In genomic region chr11:102218783-102219182, GRCm38 (mm10) we compare ENCODE assay signal across 8 mouse cellular contexts. TPM values are rescaled to one million over a fixed set of nuclear protein-coding genes. Genes with fewer than 3 reads are reported as not detected.
DNase-seq lines count a peak whose midpoint lies in the region; ATAC-seq and TF ChIP-seq lines count a peak whose summit lies in the region.

No protein-coding gene starts in this region.

- peaks cover 45% of the 10 kb centered on the region for H3K79me2 ChIP-seq in C2C12 (ENCODE audit: control insufficient read depth, insufficient read depth)
- H3K79me2 ChIP-seq in liver, adult 2 months (ENCODE audit: control insufficient read depth, insufficient read depth, low read length), result peaks cover 26% of the 10 kb centered on the region

- H3K27ac ChIP-seq in heart, embryonic 12.5 days (ENCODE audit: poor library complexity, severe bottlenecking), result peak overlapping the region; percentile 98
- H3K27ac ChIP-seq in kidney, postnatal 0 days, result peak overlapping the region; percentile 82
- peak overlapping the region; percentile 91 for H3K27ac ChIP-seq in liver, adult 2 months (replicated peaks; ENCODE audit: insufficient read depth, low read depth, low read length)

- TF ChIP-seq POLR2A in brain, embryonic 14.5 days (IDR thresholded peaks at IDR 0.05; ENCODE audit: borderline replicate concordance, extremely low read depth, insufficient read depth, insufficient read length, poor library complexity, severe bottlenecking), result no peak
- peak; percentile 91 for TF ChIP-seq POLR2A in liver, adult 2 months (IDR thresholded peaks at IDR 0.05; ENCODE audit: extremely low read depth, insufficient read depth, low read length)

- DNase-seq in brain, embryonic 14.5 days (ENCODE audit: low read depth), result peak; percentile 97
- peak; percentile 98 for DNase-seq in kidney, postnatal 0 days (ENCODE audit: low spot score)
- peak; percentile 91 for DNase-seq in liver, adult 2 months (ENCODE audit: extremely low read depth, low read depth, low spot score)
- DNase-seq in spleen, postnatal 36 days (ENCODE audit: low spot score in 2 of 2), result peak; percentile 79 to 80

- peak overlapping the region; percentile 96 for H3K9ac ChIP-seq in heart, embryonic 12.5 days
- 0 out of 2 replicates have a peak overlapping the region, but pooled peaks have one; percentile 25 for H3K9ac ChIP-seq in kidney, postnatal 0 days (ENCODE audit: low read depth, low read length)
- H3K9ac ChIP-seq in liver, adult 2 months (ENCODE audit: low read depth, low read length), result peak overlapping the region; percentile 68

- WGBS in heart, embryonic 12.5 days, result 1% methylated on average over 10 of the region's 10 CpGs
- WGBS in kidney, postnatal 0 days, result 0% methylated on average over 10 of the region's 10 CpGs
- WGBS in liver, adult 2 months, result 0% methylated on average over 10 of the region's 10 CpGs

- H3K36me3 ChIP-seq in C2C12 (ENCODE audit: control insufficient read depth, insufficient read depth), result no peaks in the 10 kb centered on the region
- H3K36me3 ChIP-seq in erythroblast, embryonic 14.5 days (ENCODE audit: control insufficient read depth), result no peaks in the 10 kb centered on the region
- peaks cover 11% of the 10 kb centered on the region for H3K36me3 ChIP-seq in heart, embryonic 12.5 days
- H3K36me3 ChIP-seq in kidney, postnatal 0 days (ENCODE audit: insufficient read depth, low read length), result 0 out of 2 replicates have a peak, but pooled peaks cover 9% of the 10 kb centered on the region
- no peaks in the 10 kb centered on the region for H3K36me3 ChIP-seq in liver, adult 2 months (ENCODE audit: control insufficient read depth, insufficient read depth, low read length)

- H3K27me3 ChIP-seq in C2C12 (ENCODE audit: control insufficient read depth, insufficient read depth, insufficient read length), result no peaks in the 10 kb centered on the region
- peaks cover 20% of the 10 kb centered on the region for H3K27me3 ChIP-seq in erythroblast, embryonic 14.5 days (ENCODE audit: control insufficient read depth)
- H3K27me3 ChIP-seq in heart, embryonic 12.5 days (replicated peaks), result no peaks in the 10 kb centered on the region
- H3K27me3 ChIP-seq in kidney, postnatal 0 days (ENCODE audit: insufficient read depth, low read length), result no peaks in the 10 kb centered on the region
- H3K27me3 ChIP-seq in liver, adult 2 months (ENCODE audit: control insufficient read depth, insufficient read depth, low read length), result no peaks in the 10 kb centered on the region

- H3K9me3 ChIP-seq in erythroblast, embryonic 14.5 days (ENCODE audit: control insufficient read depth, low read length), result no peaks in the 10 kb centered on the region
- H3K9me3 ChIP-seq in heart, embryonic 12.5 days (replicated peaks), result no peaks in the 10 kb centered on the region
- H3K9me3 ChIP-seq in kidney, postnatal 0 days (replicated peaks; ENCODE audit: low read length), result no peaks in the 10 kb centered on the region

- peaks cover 34% of the 10 kb centered on the region for H3K79me3 ChIP-seq in C2C12 (ENCODE audit: low read depth)

- peak; percentile 82 for ATAC-seq in heart, embryonic 12.5 days (ENCODE audit: insufficient number of reproducible peaks, low FRiP score)
- ATAC-seq in kidney, postnatal 0 days (replicated peaks; ENCODE audit: low FRiP score, low read depth), result peak; percentile 86
- peak; percentile 88 for ATAC-seq in monocyte, adult 5-6 weeks (replicated peaks; ENCODE audit: insufficient number of reproducible peaks, low FRiP score, low TSS enrichment, poor library complexity, severe bottlenecking)

- peak overlapping the region; percentile 34 for H3K4me3 ChIP-seq in C2C12 (ENCODE audit: insufficient read depth, poor library complexity, severe bottlenecking)
- H3K4me3 ChIP-seq in erythroblast, embryonic 14.5 days (replicated peaks), result peak overlapping the region; percentile 57
- H3K4me3 ChIP-seq in heart, embryonic 12.5 days, result peak overlapping the region; percentile 72
- peak overlapping the region; percentile 16 for H3K4me3 ChIP-seq in kidney, postnatal 0 days (replicated peaks; ENCODE audit: low read depth, low read length)
- H3K4me3 ChIP-seq in liver, adult 2 months (ENCODE audit: insufficient read depth, low read depth, low read length), result peak overlapping the region; percentile 61

- no peak for TF ChIP-seq CTCF in C2C12 (IDR thresholded peaks at IDR 0.05; ENCODE audit: control insufficient read depth, insufficient read depth, insufficient read length)
- TF ChIP-seq CTCF in brain, embryonic 14.5 days (IDR thresholded peaks at IDR 0.05; ENCODE audit: borderline replicate concordance, extremely low read depth, insufficient read depth, insufficient read length), result no peak
- TF ChIP-seq CTCF in kidney, postnatal 0 days (IDR thresholded peaks at IDR 0.05; ENCODE audit: low read depth), result no peak; the same call in 1 of the 2 replicates
- TF ChIP-seq CTCF in liver, adult 2 months (IDR thresholded peaks at IDR 0.05; ENCODE audit: low read depth, low read length), result no peak

- H3ac ChIP-seq in C2C12 (ENCODE audit: control insufficient read depth, insufficient read length, low read depth), result peak overlapping the region; percentile 46

- H3K4me1 ChIP-seq in erythroblast, embryonic 14.5 days (ENCODE audit: control insufficient read depth), result peaks cover 33% of the 10 kb centered on the region
- H3K4me1 ChIP-seq in heart, embryonic 12.5 days (replicated peaks), result peaks cover 96% of the 10 kb centered on the region
- peaks cover 78% of the 10 kb centered on the region for H3K4me1 ChIP-seq in kidney, postnatal 0 days (replicated peaks; ENCODE audit: insufficient read depth, low read length)
- peaks cover 69% of the 10 kb centered on the region for H3K4me1 ChIP-seq in liver, adult 2 months (ENCODE audit: control insufficient read depth, insufficient read depth, low read length)

- H3K4me2 ChIP-seq in heart, embryonic 12.5 days, result peak overlapping the region; percentile 85
- peak overlapping the region; percentile 50 for H3K4me2 ChIP-seq in kidney, postnatal 0 days (ENCODE audit: low read length)

TF ChIP-seq in C2C12, 6 proteins besides CTCF, POLR2A, EP300 and RAD21:
- TF ChIP-seq FOSL1 (IDR thresholded peaks at IDR 0.05; ENCODE audit: insufficient read depth, low read length, poor library complexity, severe bottlenecking), result no peak
- TF ChIP-seq MYOG (IDR thresholded peaks at IDR 0.05; ENCODE audit: control insufficient read depth, extremely low read depth, insufficient read length), result no peak
- TF ChIP-seq MAX (IDR thresholded peaks at IDR 0.05), result peak; percentile 71
- no peak for TF ChIP-seq USF1 (IDR thresholded peaks at IDR 0.05; ENCODE audit: low read depth)
- peak; percentile 6 for TF ChIP-seq MYOD1 (IDR thresholded peaks at IDR 0.05; ENCODE audit: control insufficient read depth, insufficient read length, low read depth)
- TF ChIP-seq CEBPB (IDR thresholded peaks at IDR 0.05; ENCODE audit: low read depth), result no peak
TF ChIP-seq in C2C12: peak in this region for 2.

RNA-seq across cellular contexts. Expression of gene Hdac5, which starts 11.2 kb away (rescaled TPM):
- 74.9 TPM for polyA plus RNA-seq in C2C12 (2012; fragmentation: generic; extraction: Trizol)
- polyA plus RNA-seq in brain, embryonic 14.5 days (2012; rRNA removed), result 147 and 153 TPM in 2 replicates
- polyA plus RNA-seq in erythroblast, embryonic 14.5 days (2012), result 4.3 and 6.3 TPM in 2 replicates
- polyA plus RNA-seq in heart, embryonic 12.5 days (2016; fragmentation: Nextera tagmentation; extraction: Ambion mirVana), result 92.2 and 95.9 TPM in 2 replicates
- 38.1 and 39.3 TPM in 2 replicates for polyA plus RNA-seq in kidney, postnatal 0 days (2015; fragmentation: Nextera tagmentation; extraction: Ambion mirVana)
- total RNA-seq in liver, adult 2 months (2014; rRNA removed), result 15.9 and 25.0 TPM in 2 replicates
- polyA plus RNA-seq in liver, adult 2 months (2012; rRNA removed), result 38.2 and 60.5 TPM in 2 replicates
- 46.5 to 54.0 TPM (median 51.7 TPM) in 3 replicates for total RNA-seq in monocyte, adult 5-6 weeks (2017)

RNA-seq across cellular contexts. Expression of gene G6pc3, which starts 29.4 kb away (rescaled TPM):
- 40.4 TPM for polyA plus RNA-seq in C2C12 (2012; fragmentation: generic; extraction: Trizol)
- polyA plus RNA-seq in brain, embryonic 14.5 days (2012; rRNA removed), result 56.9 and 67.0 TPM in 2 replicates
- 0.30 and 0.50 TPM in 2 replicates for polyA plus RNA-seq in erythroblast, embryonic 14.5 days (2012)
- polyA plus RNA-seq in heart, embryonic 12.5 days (2016; fragmentation: Nextera tagmentation; extraction: Ambion mirVana), result 27.1 and 28.0 TPM in 2 replicates
- polyA plus RNA-seq in kidney, postnatal 0 days (2015; fragmentation: Nextera tagmentation; extraction: Ambion mirVana), result 41.4 and 43.6 TPM in 2 replicates
- 2.8 and 3.6 TPM in 2 replicates for total RNA-seq in liver, adult 2 months (2014; rRNA removed)
- 17.1 and 25.9 TPM in 2 replicates for polyA plus RNA-seq in liver, adult 2 months (2012; rRNA removed)
- total RNA-seq in monocyte, adult 5-6 weeks (2017), result 6.1 to 10.7 TPM (median 9.1 TPM) in 3 replicates

RNA-seq across cellular contexts. Expression of gene BC030867, which starts 29.9 kb away (rescaled TPM):
- 12.0 TPM for polyA plus RNA-seq in C2C12 (2012; fragmentation: generic; extraction: Trizol)
- 5.0 and 8.2 TPM in 2 replicates for polyA plus RNA-seq in brain, embryonic 14.5 days (2012; rRNA removed)
- 0.50 and 1.6 TPM in 2 replicates for polyA plus RNA-seq in erythroblast, embryonic 14.5 days (2012)
- polyA plus RNA-seq in heart, embryonic 12.5 days (2016; fragmentation: Nextera tagmentation; extraction: Ambion mirVana), result 14.0 and 14.3 TPM in 2 replicates
- polyA plus RNA-seq in kidney, postnatal 0 days (2015; fragmentation: Nextera tagmentation; extraction: Ambion mirVana), result 6.3 and 9.2 TPM in 2 replicates
- 0.27 TPM in 1 of 2 replicates, not detected in the other for total RNA-seq in liver, adult 2 months (2014; rRNA removed)
- 0.20 and 0.38 TPM in 2 replicates for polyA plus RNA-seq in liver, adult 2 months (2012; rRNA removed)
- not detected in 3 replicates for total RNA-seq in monocyte, adult 5-6 weeks (2017)

RNA-seq across cellular contexts. Expression of gene Lsm12, which starts 33.7 kb away (rescaled TPM):
- polyA plus RNA-seq in C2C12 (2012; fragmentation: generic; extraction: Trizol), result 43.0 TPM
- polyA plus RNA-seq in brain, embryonic 14.5 days (2012; rRNA removed), result 36.5 and 47.6 TPM in 2 replicates
- polyA plus RNA-seq in erythroblast, embryonic 14.5 days (2012), result 8.9 TPM in 2 replicates
- 90.9 and 94.3 TPM in 2 replicates for polyA plus RNA-seq in heart, embryonic 12.5 days (2016; fragmentation: Nextera tagmentation; extraction: Ambion mirVana)
- polyA plus RNA-seq in kidney, postnatal 0 days (2015; fragmentation: Nextera tagmentation; extraction: Ambion mirVana), result 111 and 123 TPM in 2 replicates
- total RNA-seq in liver, adult 2 months (2014; rRNA removed), result 11.4 and 14.1 TPM in 2 replicates
- 24.3 and 24.5 TPM in 2 replicates for polyA plus RNA-seq in liver, adult 2 months (2012; rRNA removed)
- total RNA-seq in monocyte, adult 5-6 weeks (2017), result 26.7 to 93.0 TPM (median 26.9 TPM) in 3 replicates

RNA-seq across cellular contexts. Expression of gene Asb16, which starts 49.8 kb away (rescaled TPM):
- not detected for polyA plus RNA-seq in C2C12 (2012; fragmentation: generic; extraction: Trizol)
- polyA plus RNA-seq in brain, embryonic 14.5 days (2012; rRNA removed), result 0.25 and 0.56 TPM in 2 replicates
- 0.01 and 0.02 TPM in 2 replicates for polyA plus RNA-seq in erythroblast, embryonic 14.5 days (2012)
- 0.06 and 0.13 TPM in 2 replicates for polyA plus RNA-seq in heart, embryonic 12.5 days (2016; fragmentation: Nextera tagmentation; extraction: Ambion mirVana)
- polyA plus RNA-seq in kidney, postnatal 0 days (2015; fragmentation: Nextera tagmentation; extraction: Ambion mirVana), result 0.09 TPM in 1 of 2 replicates, not detected in the other
- 0.09 TPM in 1 of 2 replicates, not detected in the other for total RNA-seq in liver, adult 2 months (2014; rRNA removed)
- polyA plus RNA-seq in liver, adult 2 months (2012; rRNA removed), result 0.16 and 0.20 TPM in 2 replicates
- not detected in 3 replicates for total RNA-seq in monocyte, adult 5-6 weeks (2017)

Comparison
In these comparisons a context has a peak if more than half of its experiments do, and no peak if none do; other contexts are left out.
1. Peak in every context shown above with its lines: DNase-seq, ATAC-seq, H3K4me3 ChIP-seq and H3K27ac ChIP-seq.
2. H3K4me3 ChIP-seq: peak in every context shown above with its lines; median percentile 72 in heart, embryonic 12.5 days; 61 in liver, adult 2 months; 57 in erythroblast, embryonic 14.5 days; 34 in C2C12; 16 in kidney, postnatal 0 days.
3. H3K9ac ChIP-seq: peak in every context shown above with its lines; median percentile 96 in heart, embryonic 12.5 days; 68 in liver, adult 2 months; 25 in kidney, postnatal 0 days.
4. RNA of gene G6pc3, which starts 29.4 kb away (polyA plus RNA-seq): 56.9 to 67.0 TPM in brain, embryonic 14.5 days, 41.4 to 43.6 TPM in kidney, postnatal 0 days, 40.4 TPM in C2C12 (single experiment), 27.1 to 28.0 TPM in heart, embryonic 12.5 days and 17.1 to 25.9 TPM in liver, adult 2 months; 0.30 to 0.50 TPM in erythroblast, embryonic 14.5 days; every median in the first group is over 10 times any median in the second.